23 mouse cellular contexts compared by ENCODE assay signal in genomic region chr11:30364591-30364990, GRCm38 (mm10).
DNase-seq lines count a peak whose midpoint lies in the region; ATAC-seq and TF ChIP-seq lines count a peak whose summit lies in the region.
"Had no signal": no experiment of that assay in that cellular context is flagged by ENCODE, and none has a peak within 500 bp of the region (broad histone marks: within the 10 kb centered on the region; RNA-seq: fewer than 3 reads in every experiment).

No protein-coding gene starts in this region.

- peak; percentile 25 for DNase-seq in adrenal gland, adult 2 months
- DNase-seq in adrenal gland, adult 8-10 months: no peak
- DNase-seq in heart, adult 8-10 months (ENCODE audit: low spot score): peak; percentile 58
- DNase-seq in kidney, postnatal 14 days: peak; percentile 8
- DNase-seq in forebrain, postnatal 0 days: no peak
- DNase-seq: cerebellum, adult 8-10 months; cerebellum, postnatal 36 days; embryo, embryonic 11 days; lung, embryonic 14.5 days; midbrain, embryonic 14.5 days; right cerebral cortex, postnatal 14 days; thymus, adult 2 months; thymus, postnatal 4 days had no signal

- no peak overlapping the region for H3K9ac ChIP-seq in heart, embryonic 11.5 days (ENCODE audit: low read depth, low read length)
- no peak overlapping the region for H3K9ac ChIP-seq in kidney, embryonic 14.5 days (ENCODE audit: low read depth, low read length)
- no peak overlapping the region for H3K9ac ChIP-seq in forebrain, postnatal 0 days
- H3K9ac ChIP-seq: embryonic facial prominence, embryonic 13.5 days; forebrain, embryonic 12.5 days; hindbrain, embryonic 13.5 days; limb, embryonic 13.5 days; liver, embryonic 14.5 days; lung, embryonic 14.5 days; neural tube, embryonic 12.5 days had no signal

- no peak for ATAC-seq in heart, embryonic 11.5 days (replicated peaks; ENCODE audit: insufficient number of reproducible peaks, low FRiP score, low TSS enrichment)
- ATAC-seq in kidney, embryonic 14.5 days (ENCODE audit: low FRiP score, low TSS enrichment): no peak
- ATAC-seq in forebrain, postnatal 0 days: no peak

- H3K9me3 ChIP-seq in heart, embryonic 11.5 days (replicated peaks; ENCODE audit: control insufficient read depth, low read length): no peaks in the 10 kb centered on the region
- no peaks in the 10 kb centered on the region for H3K9me3 ChIP-seq in kidney, embryonic 14.5 days (ENCODE audit: control insufficient read depth, low read length)
- no peaks in the 10 kb centered on the region for H3K9me3 ChIP-seq in forebrain, postnatal 0 days (ENCODE audit: low read length)
- H3K9me3 ChIP-seq: embryonic facial prominence, embryonic 13.5 days; forebrain, embryonic 12.5 days; hindbrain, embryonic 13.5 days; limb, embryonic 13.5 days; neural tube, embryonic 12.5 days had no signal

- H3K27me3 ChIP-seq in heart, embryonic 11.5 days (ENCODE audit: control insufficient read depth, insufficient read depth, low read length): no peaks in the 10 kb centered on the region
- no peaks in the 10 kb centered on the region for H3K27me3 ChIP-seq in kidney, embryonic 14.5 days (ENCODE audit: control insufficient read depth, insufficient read depth, low read length)
- H3K27me3 ChIP-seq in forebrain, postnatal 0 days (ENCODE audit: insufficient read depth, low read length): no peaks in the 10 kb centered on the region
- H3K27me3 ChIP-seq: embryonic facial prominence, embryonic 13.5 days; forebrain, embryonic 12.5 days; hindbrain, embryonic 13.5 days; limb, embryonic 13.5 days; neural tube, embryonic 12.5 days had no signal

- no peak overlapping the region for H3K4me2 ChIP-seq in heart, embryonic 11.5 days
- no peak overlapping the region for H3K4me2 ChIP-seq in kidney, embryonic 14.5 days (replicated peaks; ENCODE audit: low read depth, low read length)
- no peak overlapping the region for H3K4me2 ChIP-seq in forebrain, postnatal 0 days (ENCODE audit: low read depth)
- H3K4me2 ChIP-seq: embryonic facial prominence, embryonic 13.5 days; forebrain, embryonic 12.5 days; hindbrain, embryonic 13.5 days; limb, embryonic 13.5 days; lung, embryonic 14.5 days; neural tube, embryonic 12.5 days had no signal

- H3K4me1 ChIP-seq in heart, embryonic 11.5 days (ENCODE audit: control insufficient read depth, insufficient read depth, low read length): no peaks in the 10 kb centered on the region
- H3K4me1 ChIP-seq in kidney, embryonic 14.5 days (ENCODE audit: control insufficient read depth, insufficient read depth, low read length): no peaks in the 10 kb centered on the region
- no peaks in the 10 kb centered on the region for H3K4me1 ChIP-seq in forebrain, postnatal 0 days (ENCODE audit: insufficient read depth)
- H3K4me1 ChIP-seq: forebrain, embryonic 12.5 days; hindbrain, embryonic 13.5 days; limb, embryonic 13.5 days; neural tube, embryonic 12.5 days had no signal

- H3K4me3 ChIP-seq in heart, embryonic 11.5 days (ENCODE audit: low read depth, low read length): no peak overlapping the region
- H3K4me3 ChIP-seq in kidney, embryonic 14.5 days (ENCODE audit: low read length): no peak overlapping the region
- no peak overlapping the region for H3K4me3 ChIP-seq in forebrain, postnatal 0 days (ENCODE audit: low read depth, low read length)
- H3K4me3 ChIP-seq: embryonic facial prominence, embryonic 13.5 days; erythroblast, embryonic 14.5 days; forebrain, embryonic 12.5 days; hindbrain, embryonic 13.5 days; limb, embryonic 13.5 days; neural tube, embryonic 12.5 days had no signal

- no peaks in the 10 kb centered on the region for H3K36me3 ChIP-seq in heart, embryonic 11.5 days (ENCODE audit: control insufficient read depth, insufficient read depth, low read length)
- no peaks in the 10 kb centered on the region for H3K36me3 ChIP-seq in kidney, embryonic 14.5 days (ENCODE audit: control insufficient read depth, insufficient read depth, low read length)
- H3K36me3 ChIP-seq in forebrain, postnatal 0 days (ENCODE audit: insufficient read depth): no peaks in the 10 kb centered on the region
- H3K36me3 ChIP-seq: embryonic facial prominence, embryonic 13.5 days; forebrain, embryonic 12.5 days; hindbrain, embryonic 13.5 days; limb, embryonic 13.5 days; neural tube, embryonic 12.5 days had no signal

- 61% methylated on average over 2 of the region's 2 CpGs for WGBS in heart, embryonic 11.5 days (ENCODE audit: insufficient replicate concordance)
- whole genome bisulfite sequencing in kidney, embryonic 14.5 days: 66% methylated on average over 2 of the region's 2 CpGs
- 68% methylated on average over 2 of the region's 2 CpGs for WGBS in forebrain, postnatal 0 days

- no peak for TF ChIP-seq CTCF in forebrain, postnatal 0 days (IDR thresholded peaks at IDR 0.05; ENCODE audit: low read depth)

- no peak overlapping the region for H3K27ac ChIP-seq in heart, embryonic 11.5 days (ENCODE audit: low read depth, low read length)
- no peak overlapping the region for H3K27ac ChIP-seq in kidney, embryonic 14.5 days (ENCODE audit: low read depth, low read length)
- no peak overlapping the region for H3K27ac ChIP-seq in forebrain, postnatal 0 days (ENCODE audit: low read depth, low read length)
- H3K27ac ChIP-seq: embryonic facial prominence, embryonic 13.5 days; forebrain, embryonic 12.5 days; hindbrain, embryonic 13.5 days; limb, embryonic 13.5 days; liver, embryonic 14.5 days; neural tube, embryonic 12.5 days; stomach, postnatal 0 days had no signal

Comparison
In these comparisons a context has a peak if more than half of its experiments do, and no peak if none do; other contexts are left out.
1. DNase-seq: peak in adrenal gland, adult 2 months (single experiment), heart, adult 8-10 months (single experiment) and kidney, postnatal 14 days (single experiment); none in adrenal gland, adult 8-10 months (single experiment) and forebrain, postnatal 0 days (single experiment).